Mouse (Mus musculus) thymus, postnatal 36 days (tissue): ENCODE results near the gene D17H6S53E.
A peak's percentile ranks its signal among the peaks of the same experiment; 100 is the strongest.

Source experiments
- DNase-seq, 2 experiments: peaks; one replicate each; pipeline ENCODE4 v3.0.0; 2022; ENCODE audit warnings: mixed read lengths in 2 of 2

D17H6S53E gene

DNA sequence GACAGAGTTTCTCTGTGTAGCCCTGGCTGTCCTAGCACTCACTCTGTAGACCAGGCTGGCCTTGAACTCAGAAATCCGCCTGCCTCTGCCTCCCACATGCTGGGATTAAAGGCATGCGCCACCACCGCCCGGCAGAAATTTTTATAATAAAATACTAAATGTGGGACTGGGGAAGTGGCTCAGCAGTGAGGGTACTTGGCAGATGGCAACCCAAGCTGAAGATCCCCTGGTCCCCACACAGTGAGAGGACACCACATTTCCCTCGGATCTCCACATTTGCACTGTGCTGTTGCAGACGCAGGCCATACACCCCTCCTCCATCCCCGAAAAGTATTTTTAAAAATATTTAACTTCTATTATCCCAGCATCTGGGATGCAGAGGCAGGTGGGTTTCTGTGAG is 7.3 kb downstream of the D17H6S53E start:
- DNase-seq, result no peak

DNA sequence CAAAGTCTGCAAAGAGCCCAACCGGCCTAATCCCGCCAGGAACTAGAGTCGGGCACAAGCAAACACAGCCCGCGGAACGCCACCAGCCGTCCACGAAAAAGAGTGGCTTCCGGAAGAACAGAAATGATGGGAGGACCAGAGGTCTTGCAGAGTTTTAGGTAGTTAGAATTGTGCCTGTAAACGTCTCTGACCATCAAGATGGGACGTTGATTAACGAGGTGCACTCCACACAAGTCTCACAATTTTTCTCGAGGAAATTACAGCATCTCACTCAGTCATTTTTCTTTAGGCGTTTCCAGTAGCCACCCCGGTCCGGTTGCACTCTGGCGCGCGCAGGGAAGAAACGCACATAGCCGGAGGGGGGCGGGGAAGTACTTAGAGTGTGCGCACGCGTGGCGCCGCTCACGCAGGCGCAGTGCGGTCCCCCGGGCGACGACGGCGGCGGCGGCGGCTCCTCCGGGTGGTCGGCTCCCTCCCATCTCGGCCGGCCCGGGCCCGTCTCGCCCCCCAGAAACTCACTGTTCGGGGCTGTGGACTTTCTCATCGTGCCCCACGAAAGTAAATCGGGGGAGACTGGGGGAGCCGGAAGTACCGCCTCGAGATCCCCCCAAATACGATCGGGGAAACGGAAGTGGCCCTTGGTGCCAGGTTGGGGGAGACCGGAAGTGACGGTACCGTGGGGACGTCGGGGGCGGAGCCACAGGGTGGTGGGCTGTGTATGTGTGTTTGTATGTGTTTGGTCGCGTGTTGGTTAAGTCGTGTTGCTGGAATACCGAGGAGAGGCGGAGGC is 8.8 kb downstream of the D17H6S53E start, which contains the start of gene Bag6:
Gene Bag6, plus strand, starts transcription at position 378 of the 790 bp plus-strand sequence.
- peak; percentile 93 to 94 for DNase-seq

DNA sequence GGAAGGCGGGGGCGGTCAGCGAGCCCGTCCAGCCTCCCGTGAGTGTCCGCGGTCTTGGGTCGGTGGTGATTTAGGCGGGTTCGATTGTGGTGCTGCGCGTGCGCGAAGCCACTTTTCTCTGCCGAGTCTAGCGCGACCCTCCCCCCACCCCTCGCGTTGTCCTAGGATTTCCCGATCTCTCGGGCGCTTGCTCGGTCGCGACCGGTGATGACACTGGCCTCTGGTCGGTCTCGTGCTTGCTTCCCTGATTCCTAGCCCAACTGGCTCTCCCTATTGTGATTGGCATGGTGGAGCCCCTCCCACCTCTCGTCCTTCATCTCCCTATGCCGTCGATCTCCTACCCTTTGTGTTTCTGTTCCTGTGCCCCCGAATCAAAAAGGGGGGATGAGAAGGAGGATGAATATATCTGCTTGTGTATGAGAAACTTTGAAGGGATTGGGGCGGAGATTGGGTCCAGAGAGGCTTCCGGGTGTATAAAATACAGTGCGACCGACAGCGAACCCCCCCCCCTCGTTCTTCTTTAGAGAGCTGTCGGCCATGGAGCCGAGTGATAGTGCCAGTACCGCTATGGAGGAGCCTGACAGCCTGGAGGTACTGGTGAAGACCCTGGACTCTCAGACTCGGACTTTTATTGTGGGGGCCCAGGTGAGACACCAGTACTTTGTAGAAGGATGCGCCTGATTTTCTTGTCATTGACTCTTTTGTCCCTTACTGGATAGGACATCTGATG is 9.6 kb downstream of the D17H6S53E start:
- no peak for DNase-seq

DNA sequence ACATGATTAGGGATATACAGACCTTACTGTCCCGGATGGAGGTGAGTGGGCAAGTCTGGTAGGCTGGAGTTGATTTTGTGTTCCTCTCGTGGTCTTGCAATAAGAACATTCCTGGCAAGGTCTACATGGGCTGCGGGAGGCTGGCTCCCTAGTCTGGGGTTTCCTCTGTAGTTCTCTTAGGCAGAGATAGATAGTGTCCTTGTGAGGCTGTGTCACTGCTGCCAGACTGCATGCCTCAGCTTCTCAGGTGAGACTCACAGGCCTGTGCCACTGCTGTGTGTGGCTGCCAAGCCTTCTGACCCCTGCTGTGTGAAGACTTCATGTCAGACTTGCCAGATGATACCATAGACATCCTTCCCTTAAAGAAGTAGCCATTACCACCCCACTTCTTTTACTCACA is 13.1 kb downstream of the D17H6S53E start:
- DNase-seq, result no peak

GRCm38 (mm10) chr17:35140490-35140996 is 14.4 kb downstream of the D17H6S53E start:
- DNase-seq, result no peak

GRCm38 (mm10) chr17:35141971-35142370 is 15.8 kb downstream of the D17H6S53E start:
- no peak for DNase-seq

GRCm38 (mm10) chr17:35146139-35146538 is 20.0 kb downstream of the D17H6S53E start:
- DNase-seq, result no peak

- peak in 1 of 2 experiments; percentile 3 for DNase-seq
Measured at GRCm38 (mm10) chr17:35147348-35147747, 21.2 kb downstream of the D17H6S53E start.

GRCm38 (mm10) chr17:35147922-35148639 is 21.9 kb downstream of the D17H6S53E start:
- no peak for DNase-seq

- DNase-seq, result no peak
Measured at GRCm38 (mm10) chr17:35152121-35152520, 25.9 kb downstream of the D17H6S53E start.

- DNase-seq, result peak in 1 of 2 experiments; percentile 5
Measured at GRCm38 (mm10) chr17:35153077-35153476, 26.9 kb downstream of the D17H6S53E start.

DNA sequence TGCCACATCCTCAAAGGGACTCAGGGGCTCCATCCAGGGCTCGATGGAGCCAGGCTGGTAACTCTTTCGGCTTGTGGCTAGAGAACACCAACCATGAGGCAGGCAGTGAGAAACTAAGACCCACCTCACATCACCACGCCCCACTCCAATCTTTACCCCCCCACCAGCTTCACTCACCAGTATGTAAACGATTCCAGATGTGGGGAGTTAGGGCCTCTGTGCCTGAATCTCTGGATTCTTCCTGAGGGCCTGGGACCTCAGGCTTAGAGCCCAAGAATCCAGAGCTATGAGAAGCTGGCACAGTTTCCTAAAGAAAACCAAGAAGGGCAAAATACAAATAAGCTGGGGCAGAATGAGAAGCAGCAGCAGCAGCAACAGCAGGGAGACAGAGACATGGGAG is 27.8 kb downstream of the D17H6S53E start:
- peak in 1 of 2 experiments; percentile 4 for DNase-seq

GRCm38 (mm10) chr17:35154616-35155015 is 28.4 kb downstream of the D17H6S53E start:
- DNase-seq, result peak in 1 of 2 experiments; percentile 23

DNA sequence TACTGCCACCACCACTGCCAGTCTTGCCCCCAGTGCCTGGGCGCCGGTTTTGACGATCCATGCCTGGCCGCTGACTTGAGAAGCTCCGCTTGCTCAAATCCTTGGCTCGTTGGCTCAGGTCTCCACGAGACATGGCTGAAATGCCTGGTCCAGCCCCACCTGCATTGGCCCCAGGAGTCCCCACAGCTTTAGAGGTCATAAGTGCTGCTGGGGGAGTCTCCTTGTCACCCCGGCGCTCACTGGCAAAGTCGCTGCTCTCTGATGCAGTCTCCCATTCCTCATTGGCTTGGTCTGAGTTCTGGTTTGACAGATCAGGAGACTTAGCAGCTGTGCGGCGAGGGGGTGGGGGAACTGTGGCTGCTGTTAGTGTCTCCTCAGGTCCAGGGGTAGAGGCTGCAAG is 29.3 kb downstream of the D17H6S53E start:
- peak in 1 of 2 experiments; percentile 17 for DNase-seq

GRCm38 (mm10) chr17:35156461-35157200 is 30.5 kb downstream of the D17H6S53E start:
- no peak for DNase-seq

- no peak for DNase-seq
Measured at GRCm38 (mm10) chr17:35157254-35157653, 31.1 kb downstream of the D17H6S53E start.

DNA sequence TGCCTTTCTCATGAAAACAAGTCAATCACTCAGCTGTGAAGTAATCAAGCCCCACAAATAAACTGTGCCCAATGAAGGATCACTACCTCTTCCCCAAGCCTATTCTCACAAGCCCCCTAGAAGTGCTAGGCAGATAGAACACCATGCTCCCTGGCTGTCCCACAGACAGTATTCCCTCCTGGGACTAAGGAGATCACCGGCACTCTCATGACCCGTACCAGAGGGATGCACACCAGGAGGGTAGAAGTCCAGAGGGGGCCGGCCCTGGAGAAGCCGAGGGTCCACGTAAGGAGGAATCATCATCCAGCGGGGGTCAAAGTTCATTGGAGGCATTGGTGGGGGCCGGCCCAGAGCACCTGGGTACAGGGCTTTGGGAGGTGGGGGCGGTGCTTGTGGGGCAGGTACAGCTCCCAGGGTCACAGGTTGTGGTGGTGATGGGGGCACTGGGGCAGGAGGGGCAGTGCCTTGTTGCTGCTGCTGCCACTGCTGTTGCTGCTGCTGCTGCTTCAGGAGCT is 31.5 kb downstream of the D17H6S53E start:
- DNase-seq, result no peak

DNA sequence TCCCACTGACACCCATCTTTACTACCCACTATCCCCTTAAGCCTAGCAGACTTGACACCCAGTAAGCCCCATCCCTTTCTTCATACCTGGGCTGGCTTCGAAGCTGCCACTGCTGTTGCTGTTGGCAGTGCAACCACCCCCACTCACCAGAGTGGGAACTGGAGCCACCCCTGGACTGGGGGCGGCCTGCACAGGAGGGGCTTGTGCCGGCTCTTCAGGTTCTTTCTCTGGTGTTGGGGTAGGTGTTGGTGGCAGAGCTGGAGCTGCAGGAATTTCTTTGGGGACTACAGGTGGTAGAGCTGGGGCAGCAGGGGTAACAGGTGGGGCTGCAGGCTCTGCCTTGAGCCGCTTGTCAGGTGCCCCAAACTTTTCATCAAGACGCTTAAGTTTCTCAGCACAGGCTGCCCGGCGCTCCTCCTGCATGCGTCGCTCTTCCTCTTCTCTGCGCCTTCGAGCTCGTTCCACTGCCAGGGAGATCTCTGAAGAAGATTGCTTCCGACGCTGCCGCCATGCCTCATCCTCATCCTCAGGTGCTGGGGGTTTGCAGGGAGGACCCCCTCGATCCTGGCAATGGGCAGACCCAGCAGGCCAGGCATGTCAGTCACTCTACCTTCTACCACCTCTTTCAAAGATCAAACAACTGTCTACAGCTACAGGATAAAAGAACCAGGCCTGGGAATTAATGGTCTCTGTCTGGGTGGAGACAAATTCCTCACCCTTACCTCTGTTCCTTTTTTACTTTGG is 32.8 kb downstream of the D17H6S53E start:
- no peak for DNase-seq

DNA sequence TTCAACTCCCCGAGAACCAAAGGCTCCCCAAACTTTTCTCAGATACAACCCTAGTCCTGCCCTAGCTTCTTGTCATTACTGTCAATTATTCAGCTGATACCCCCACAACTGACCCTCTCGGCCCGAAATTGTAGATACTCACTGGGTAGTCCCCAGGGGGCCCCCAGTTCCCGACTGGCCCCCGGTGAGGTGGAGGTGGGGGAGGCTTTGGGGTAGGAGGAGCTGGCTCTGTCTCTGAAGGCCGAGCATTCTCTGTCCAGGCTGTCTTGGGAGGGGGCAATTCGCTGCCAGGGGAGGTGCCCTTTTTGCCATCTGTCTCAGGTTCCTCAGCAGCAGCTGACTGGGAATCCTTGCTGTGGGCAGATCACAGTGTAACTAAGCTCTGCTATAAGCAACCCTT is 33.5 kb downstream of the D17H6S53E start:
- DNase-seq, result no peak

- DNase-seq, result no peak
Measured at GRCm38 (mm10) chr17:35161421-35161820, 35.2 kb downstream of the D17H6S53E start.

GRCm38 (mm10) chr17:35162121-35162520 is 35.9 kb downstream of the D17H6S53E start:
- no peak for DNase-seq
